Mouse (Mus musculus): Measurements from ENCODE around the gene Hpn. TPM values are rescaled to one million over a fixed set of nuclear protein-coding genes. Genes with fewer than 3 reads are reported as not detected.
A peak's percentile ranks its signal among the peaks of the same experiment; 100 is the strongest.

Hpn gene
- polyA plus RNA-seq, 1 experiment from 2014 or later: 36.0 TPM

GRCm38 (mm10) chr7:31119556-31119955, 4.5 kb upstream of the Hpn start:
- H3K9ac ChIP-seq (ENCODE audit: low read length): no peak overlapping the region
- H3K9me3 ChIP-seq (replicated peaks; ENCODE audit: control insufficient read depth, low read length): no peaks in the 10 kb centered on the region
- H3K27ac ChIP-seq (ENCODE audit: low read length): no peak overlapping the region
- no peak overlapping the region for H3K4me2 ChIP-seq (ENCODE audit: low read depth, low read length)
- H3K4me1 ChIP-seq (ENCODE audit: control insufficient read depth, insufficient read depth, low read length): peaks cover 9% of the 10 kb centered on the region
- no peaks in the 10 kb centered on the region for H3K36me3 ChIP-seq (ENCODE audit: control insufficient read depth, insufficient read depth, low read length)
- WGBS: 77% methylated on average over 5 of the region's 5 CpGs
- no peaks in the 10 kb centered on the region for H3K27me3 ChIP-seq (ENCODE audit: control insufficient read depth, insufficient read depth, low read length)
- ATAC-seq (ENCODE audit: insufficient read depth, low FRiP score): no peak
- no peak overlapping the region for H3K4me3 ChIP-seq (replicated peaks; ENCODE audit: low read length)

GRCm38 (mm10) chr7:31118486-31118885, 3.4 kb upstream of the Hpn start:
- 77% methylated on average over 7 of the region's 7 CpGs for WGBS
- H3K9me3 ChIP-seq (replicated peaks; ENCODE audit: control insufficient read depth, low read length): no peaks in the 10 kb centered on the region

GRCm38 (mm10) chr7:31117465-31117864, 2.4 kb upstream of the Hpn start:
- no peaks in the 10 kb centered on the region for H3K27me3 ChIP-seq (ENCODE audit: control insufficient read depth, insufficient read depth, low read length)
- H3K36me3 ChIP-seq (ENCODE audit: control insufficient read depth, insufficient read depth, low read length): no peaks in the 10 kb centered on the region
- H3K4me3 ChIP-seq (replicated peaks; ENCODE audit: low read length): no peak overlapping the region
- H3K9me3 ChIP-seq (replicated peaks; ENCODE audit: control insufficient read depth, low read length): no peaks in the 10 kb centered on the region
- H3K4me2 ChIP-seq (ENCODE audit: low read depth, low read length): no peak overlapping the region
- 87% methylated on average over 11 of the region's 11 CpGs for WGBS
- H3K27ac ChIP-seq (ENCODE audit: low read length): no peak overlapping the region
- peaks cover 11% of the 10 kb centered on the region for H3K4me1 ChIP-seq (ENCODE audit: control insufficient read depth, insufficient read depth, low read length)
- no peak overlapping the region for H3K9ac ChIP-seq (ENCODE audit: low read length)
- ATAC-seq (ENCODE audit: insufficient read depth, low FRiP score): no peak

More at GRCm38 (mm10) chr7:31118486-31118885, 3.4 kb upstream of the Hpn start:
- H3K36me3 ChIP-seq (ENCODE audit: control insufficient read depth, insufficient read depth, low read length): no peaks in the 10 kb centered on the region
- no peak for ATAC-seq (ENCODE audit: insufficient read depth, low FRiP score)
- H3K9ac ChIP-seq (ENCODE audit: low read length): no peak overlapping the region
- no peak overlapping the region for H3K4me2 ChIP-seq (ENCODE audit: low read depth, low read length)
- H3K27me3 ChIP-seq (ENCODE audit: control insufficient read depth, insufficient read depth, low read length): no peaks in the 10 kb centered on the region
- H3K4me3 ChIP-seq (replicated peaks; ENCODE audit: low read length): no peak overlapping the region
- H3K4me1 ChIP-seq (ENCODE audit: control insufficient read depth, insufficient read depth, low read length): peaks cover 11% of the 10 kb centered on the region
- H3K27ac ChIP-seq (ENCODE audit: low read length): no peak overlapping the region

- H3K36me3 ChIP-seq (ENCODE audit: control insufficient read depth, insufficient read depth, low read length): no peaks in the 10 kb centered on the region
- no peaks in the 10 kb centered on the region for H3K27me3 ChIP-seq (ENCODE audit: control insufficient read depth, insufficient read depth, low read length)
- no peaks in the 10 kb centered on the region for H3K9me3 ChIP-seq (replicated peaks; ENCODE audit: control insufficient read depth, low read length)
- H3K4me2 ChIP-seq (ENCODE audit: low read depth, low read length): no peak overlapping the region
- H3K4me1 ChIP-seq (ENCODE audit: control insufficient read depth, insufficient read depth, low read length): peaks cover 15% of the 10 kb centered on the region
- no peak overlapping the region for H3K27ac ChIP-seq (ENCODE audit: low read length)
- H3K9ac ChIP-seq (ENCODE audit: low read length): no peak overlapping the region
- no peak for ATAC-seq (ENCODE audit: insufficient read depth, low FRiP score)
- WGBS: 44% methylated on average over 15 of the region's 16 CpGs
- H3K4me3 ChIP-seq (replicated peaks; ENCODE audit: low read length): no peak overlapping the region
Measured at GRCm38 (mm10) chr7:31116721-31117145, 1.6 kb upstream of the Hpn start.

- no peaks in the 10 kb centered on the region for H3K9me3 ChIP-seq (replicated peaks; ENCODE audit: control insufficient read depth, low read length)
- peak overlapping the region; percentile 66 for H3K9ac ChIP-seq (ENCODE audit: low read length)
- peaks cover 15% of the 10 kb centered on the region for H3K4me1 ChIP-seq (ENCODE audit: control insufficient read depth, insufficient read depth, low read length)
- peak overlapping the region; percentile 66 for H3K27ac ChIP-seq (ENCODE audit: low read length)
- H3K36me3 ChIP-seq (ENCODE audit: control insufficient read depth, insufficient read depth, low read length): no peaks in the 10 kb centered on the region
- no peak overlapping the region for H3K4me3 ChIP-seq (replicated peaks; ENCODE audit: low read length)
- no peaks in the 10 kb centered on the region for H3K27me3 ChIP-seq (ENCODE audit: control insufficient read depth, insufficient read depth, low read length)
- peak; percentile 70 for ATAC-seq (ENCODE audit: insufficient read depth, low FRiP score)
- H3K4me2 ChIP-seq (ENCODE audit: low read depth, low read length): peak overlapping the region; percentile 56
- 20% methylated on average over 17 of the region's 17 CpGs for WGBS
Measured at GRCm38 (mm10) chr7:31115587-31116043, 525 bp upstream of the Hpn start.

GRCm38 (mm10) chr7:31114646-31115045, 444 bp downstream of the Hpn start:
- Histone ChIP-seq H3K9ac (ENCODE audit: low read length) (peak overlapping the region; percentile 66), H3K4me3 (replicated peaks; ENCODE audit: low read length) (peak overlapping the region; percentile 37), H3K27me3 (ENCODE audit: control insufficient read depth, insufficient read depth, low read length) (no peaks in the 10 kb centered on the region), H3K9me3 (replicated peaks; ENCODE audit: control insufficient read depth, low read length) (no peaks in the 10 kb centered on the region), H3K27ac (ENCODE audit: low read length) (peak overlapping the region; percentile 76), H3K36me3 (ENCODE audit: control insufficient read depth, insufficient read depth, low read length) (no peaks in the 10 kb centered on the region), H3K4me1 (ENCODE audit: control insufficient read depth, insufficient read depth, low read length) (peaks cover 15% of the 10 kb centered on the region), H3K4me2 (ENCODE audit: low read depth, low read length) (peak overlapping the region; percentile 56)
- 42% methylated on average over 10 of the region's 10 CpGs for WGBS
- ATAC-seq (ENCODE audit: insufficient read depth, low FRiP score): 0 out of 2 replicates have a peak, but pooled peaks have one; percentile 4

GRCm38 (mm10) chr7:31113800-31114199, 1.3 kb downstream of the Hpn start:
- Histone ChIP-seq H3K4me3 (replicated peaks; ENCODE audit: low read length) (no peak overlapping the region), H3K27ac (ENCODE audit: low read length) (no peak overlapping the region), H3K4me1 (ENCODE audit: control insufficient read depth, insufficient read depth, low read length) (peaks cover 15% of the 10 kb centered on the region), H3K9me3 (replicated peaks; ENCODE audit: control insufficient read depth, low read length) (no peaks in the 10 kb centered on the region), H3K9ac (ENCODE audit: low read length) (no peak overlapping the region), H3K27me3 (ENCODE audit: control insufficient read depth, insufficient read depth, low read length) (no peaks in the 10 kb centered on the region), H3K36me3 (ENCODE audit: control insufficient read depth, insufficient read depth, low read length) (no peaks in the 10 kb centered on the region), H3K4me2 (ENCODE audit: low read depth, low read length) (peak overlapping the region; percentile 56; the same call in 1 of the 2 replicates)
- WGBS: 72% methylated on average over 6 of the region's 6 CpGs
- ATAC-seq (ENCODE audit: insufficient read depth, low FRiP score): no peak

- ATAC-seq (ENCODE audit: insufficient read depth, low FRiP score): no peak
- no peak overlapping the region for H3K4me3 ChIP-seq (replicated peaks; ENCODE audit: low read length)
- peaks cover 15% of the 10 kb centered on the region for H3K4me1 ChIP-seq (ENCODE audit: control insufficient read depth, insufficient read depth, low read length)
- no peak overlapping the region for H3K4me2 ChIP-seq (ENCODE audit: low read depth, low read length)
- no peaks in the 10 kb centered on the region for H3K36me3 ChIP-seq (ENCODE audit: control insufficient read depth, insufficient read depth, low read length)
- peak overlapping the region; percentile 11; the same call in 1 of the 2 replicates for H3K9ac ChIP-seq (ENCODE audit: low read length)
- no peaks in the 10 kb centered on the region for H3K9me3 ChIP-seq (replicated peaks; ENCODE audit: control insufficient read depth, low read length)
- 46% methylated on average over 4 of the region's 4 CpGs for WGBS
- no peaks in the 10 kb centered on the region for H3K27me3 ChIP-seq (ENCODE audit: control insufficient read depth, insufficient read depth, low read length)
- H3K27ac ChIP-seq (ENCODE audit: low read length): no peak overlapping the region
Measured at GRCm38 (mm10) chr7:31112036-31112435, 3.1 kb downstream of the Hpn start.

- H3K36me3 ChIP-seq (ENCODE audit: control insufficient read depth, insufficient read depth, low read length): no peaks in the 10 kb centered on the region
- H3K9ac ChIP-seq (ENCODE audit: low read length): no peak overlapping the region
- H3K4me3 ChIP-seq (replicated peaks; ENCODE audit: low read length): no peak overlapping the region
- H3K4me1 ChIP-seq (ENCODE audit: control insufficient read depth, insufficient read depth, low read length): peaks cover 15% of the 10 kb centered on the region
- no peak for ATAC-seq (ENCODE audit: insufficient read depth, low FRiP score)
- H3K9me3 ChIP-seq (replicated peaks; ENCODE audit: control insufficient read depth, low read length): no peaks in the 10 kb centered on the region
- 78% methylated on average over 15 of the region's 15 CpGs for WGBS
- H3K27ac ChIP-seq (ENCODE audit: low read length): no peak overlapping the region
- no peaks in the 10 kb centered on the region for H3K27me3 ChIP-seq (ENCODE audit: control insufficient read depth, insufficient read depth, low read length)
- H3K4me2 ChIP-seq (ENCODE audit: low read depth, low read length): no peak overlapping the region
Measured at GRCm38 (mm10) chr7:31110861-31111385, 4.2 kb downstream of the Hpn start.

All from stomach, embryonic 16.5 days (tissue).